Mouse (Mus musculus) bone marrow, adult 2 months (tissue): Measurements from ENCODE around the gene Pdik1l.

ENCODE experiments used
- CTCF ChIP-seq: fragments of 200-500 bp; IDR thresholded peaks from 2 replicates; pipeline ENCODE4 v1.5.1; 2011; ENCODE audit warnings: low read length, control low read depth; ENCODE audit not compliant: control insufficient read depth, insufficient read depth
- POLR2A ChIP-seq: fragments of 200-500 bp; IDR thresholded peaks from 2 replicates; pipeline ENCODE4 v1.6.1; 2011; ENCODE audit warnings: low read depth, mild to moderate bottlenecking, control low read depth, low read length, borderline replicate concordance; ENCODE audit not compliant: control insufficient read depth

- TF ChIP-seq CTCF (no peak), POLR2A (no peak)
Measured at GRCm38 (mm10) chr4:134326859-134327530, 39.3 kb upstream of the Pdik1l start.
